Mouse (Mus musculus) liver, adult 2 months (tissue): ENCODE results near the gene Sh2b3. TPM values are rescaled to one million over a fixed set of nuclear protein-coding genes. Genes with fewer than 3 reads are reported as not detected.

Source experiments
- DNase-seq: peaks from one replicate; pipeline ENCODE4 v3.0.0-alpha.2; 2011; ENCODE audit warnings: low read depth, low spot score; ENCODE audit errors: extremely low read depth
- H3K27ac ChIP-seq: fragments of 200-500 bp; replicated peaks from 2 replicates; pipeline ENCODE4 v1.5.1; 2012; ENCODE audit warnings: low read depth, mild to moderate bottlenecking, control low read depth, inconsistent platforms, low read length; ENCODE audit not compliant: insufficient read depth
- H3K27me3 ChIP-seq: fragments of 200-500 bp; 2 replicates; pipeline ENCODE4 v1.6.1; 2012; ENCODE audit warnings: mild to moderate bottlenecking, moderate library complexity, low read length, inconsistent platforms; ENCODE audit not compliant: control insufficient read depth, insufficient read depth
- H3K36me3 ChIP-seq: fragments of 200-500 bp; 2 replicates; pipeline ENCODE4 v1.6.1; 2012; ENCODE audit warnings: low read length, inconsistent platforms; ENCODE audit not compliant: control insufficient read depth, insufficient read depth
- H3K4me1 ChIP-seq: fragments of 200-500 bp; 2 replicates; pipeline ENCODE4 v1.6.1; 2011; ENCODE audit warnings: low read length; ENCODE audit not compliant: control insufficient read depth, insufficient read depth
- H3K4me3 ChIP-seq: fragments of 200-500 bp; 2 replicates; pipeline ENCODE4 v1.5.1; 2011; ENCODE audit warnings: low read depth, mild to moderate bottlenecking, control low read depth, low read length, moderate library complexity; ENCODE audit not compliant: insufficient read depth
- H3K79me2 ChIP-seq: fragments of 200-500 bp; 2 replicates; pipeline ENCODE4 v1.6.1; 2012; ENCODE audit warnings: inconsistent platforms, mild to moderate bottlenecking, low read length, moderate library complexity; ENCODE audit not compliant: control insufficient read depth, insufficient read depth
- H3K9ac ChIP-seq: fragments of 200-500 bp; 2 replicates; pipeline ENCODE4 v1.6.1; 2012; ENCODE audit warnings: low read depth, mild to moderate bottlenecking, control low read depth, inconsistent platforms, low read length
- CTCF ChIP-seq: fragments of 200-500 bp; IDR thresholded peaks from 2 replicates; pipeline ENCODE4 v1.5.1; 2011; ENCODE audit warnings: low read depth, low read length, control low read depth
- POLR2A ChIP-seq: fragments of 200-500 bp; IDR thresholded peaks from 2 replicates; pipeline ENCODE4 v1.6.1; 2011; ENCODE audit warnings: low read length, control low read depth; ENCODE audit not compliant: insufficient read depth; ENCODE audit errors: extremely low read depth
- WGBS: fragments of 180-500 bp; shearing (Covaris S2); methylation state at CpG from one replicate; pipeline ENCODE4 v1.1.7; 2018; 5-methylcytosine and 5-hydroxymethylcytosine counted together
- polyA plus RNA-seq: library from polyadenylated mRNA; depleted of rRNA; stranded (reverse); fragments of >200 nt; gene quantifications from 2 replicates; pipeline ENCODE4 v1.2.3, GENCODE M21; 2012
- total RNA-seq: library from RNA; depleted of rRNA; stranded (reverse); fragments of >200 nt; gene quantifications from 2 replicates; pipeline ENCODE4 v1.2.3, GENCODE M21; 2014

Sh2b3 gene
- total and polyA plus RNA-seq, 2 experiments, result 7.0 to 14.2 TPM

DNA sequence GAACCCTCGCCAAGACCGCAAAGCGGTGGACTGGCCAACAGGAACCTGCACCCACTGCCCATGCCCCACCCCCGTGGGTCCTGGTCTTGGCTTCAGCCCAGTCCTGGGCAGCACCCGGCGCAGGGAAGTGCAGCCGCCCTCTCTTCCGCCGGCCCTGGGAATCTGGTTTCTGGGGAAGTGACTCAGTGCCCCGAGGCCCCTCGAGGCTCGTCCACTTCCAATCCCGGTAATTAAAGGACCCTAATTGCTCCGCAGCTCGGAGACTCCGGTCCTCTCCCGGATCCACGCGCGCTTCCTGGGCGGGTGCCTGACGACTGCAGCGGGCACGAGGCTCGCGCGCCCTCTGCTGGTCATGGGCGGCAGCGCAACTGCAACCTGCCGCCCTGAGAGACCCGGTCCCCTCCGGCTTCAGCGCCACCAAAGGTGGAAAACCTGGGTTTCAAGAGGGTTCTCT is 5.2 kb upstream of the Sh2b3 start:
- Histone ChIP-seq H3K79me2 (no peaks in the 10 kb centered on the region), H3K9ac (peak overlapping the region; percentile 72), H3K4me1 (peaks cover 12% of the 10 kb centered on the region), H3K27ac (peak overlapping the region; percentile 39; the same call in 1 of the 2 replicates), H3K27me3 (no peaks in the 10 kb centered on the region), H3K36me3 (no peaks in the 10 kb centered on the region), H3K4me3 (peak overlapping the region; percentile 60; the same call in 1 of the 2 replicates)
- no peak for TF ChIP-seq POLR2A
- peak; percentile 94 for TF ChIP-seq CTCF
- no peak for DNase-seq
- under 1% methylated on average over 33 of the region's 33 CpGs for WGBS

GRCm38 (mm10) chr5:121841973-121842372 is 4.5 kb upstream of the Sh2b3 start:
- TF ChIP-seq POLR2A, result no peak
- TF ChIP-seq CTCF, result no peak
- Histone ChIP-seq H3K27me3 (no peaks in the 10 kb centered on the region), H3K9ac (no peak overlapping the region), H3K27ac (no peak overlapping the region), H3K4me3 (no peak overlapping the region), H3K4me1 (peaks cover 16% of the 10 kb centered on the region), H3K79me2 (no peaks in the 10 kb centered on the region), H3K36me3 (no peaks in the 10 kb centered on the region)
- peak; percentile 41 for DNase-seq
- 28% methylated on average over 10 of the region's 10 CpGs for WGBS

DNA sequence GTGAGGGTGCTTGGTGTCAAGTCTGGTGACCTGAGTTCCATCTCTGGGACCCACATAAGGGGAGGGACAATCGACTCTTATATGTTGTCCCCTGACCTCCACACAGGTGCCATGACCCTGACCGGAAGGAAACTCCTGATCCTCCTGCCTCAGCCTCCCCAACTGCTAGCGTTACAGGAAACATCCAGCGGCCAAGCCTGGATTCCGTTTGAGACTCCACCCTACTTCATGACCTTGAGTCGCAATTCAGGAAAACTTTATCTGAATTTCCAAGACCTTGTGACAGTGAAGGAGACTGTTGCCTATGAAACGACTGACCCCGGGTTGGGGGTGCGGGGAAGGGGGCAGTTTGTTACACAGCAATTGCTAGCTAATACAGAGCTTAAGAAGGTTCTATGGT is 4.1 kb upstream of the Sh2b3 start:
- Histone ChIP-seq H3K36me3 (no peaks in the 10 kb centered on the region), H3K27ac (no peak overlapping the region), H3K4me1 (peaks cover 16% of the 10 kb centered on the region), H3K79me2 (peaks cover under 1% of the 10 kb centered on the region; the same call in 1 of the 2 replicates), H3K27me3 (no peaks in the 10 kb centered on the region), H3K9ac (no peak overlapping the region), H3K4me3 (no peak overlapping the region)
- 80% methylated on average over 9 of the region's 9 CpGs for WGBS
- no peak for DNase-seq
- no peak for TF ChIP-seq CTCF
- no peak for TF ChIP-seq POLR2A

GRCm38 (mm10) chr5:121839128-121839473 is 1.7 kb upstream of the Sh2b3 start:
- Histone ChIP-seq H3K27ac (peak overlapping the region; percentile 85), H3K79me2 (peaks cover 23% of the 10 kb centered on the region), H3K4me1 (peaks cover 30% of the 10 kb centered on the region), H3K27me3 (no peaks in the 10 kb centered on the region), H3K4me3 (peak overlapping the region; percentile 71), H3K36me3 (no peaks in the 10 kb centered on the region), H3K9ac (peak overlapping the region; percentile 86)
- no peak for TF ChIP-seq CTCF
- no peak for TF ChIP-seq POLR2A
- peak; percentile 88 for DNase-seq
- 8% methylated on average over 7 of the region's 7 CpGs for WGBS

DNA sequence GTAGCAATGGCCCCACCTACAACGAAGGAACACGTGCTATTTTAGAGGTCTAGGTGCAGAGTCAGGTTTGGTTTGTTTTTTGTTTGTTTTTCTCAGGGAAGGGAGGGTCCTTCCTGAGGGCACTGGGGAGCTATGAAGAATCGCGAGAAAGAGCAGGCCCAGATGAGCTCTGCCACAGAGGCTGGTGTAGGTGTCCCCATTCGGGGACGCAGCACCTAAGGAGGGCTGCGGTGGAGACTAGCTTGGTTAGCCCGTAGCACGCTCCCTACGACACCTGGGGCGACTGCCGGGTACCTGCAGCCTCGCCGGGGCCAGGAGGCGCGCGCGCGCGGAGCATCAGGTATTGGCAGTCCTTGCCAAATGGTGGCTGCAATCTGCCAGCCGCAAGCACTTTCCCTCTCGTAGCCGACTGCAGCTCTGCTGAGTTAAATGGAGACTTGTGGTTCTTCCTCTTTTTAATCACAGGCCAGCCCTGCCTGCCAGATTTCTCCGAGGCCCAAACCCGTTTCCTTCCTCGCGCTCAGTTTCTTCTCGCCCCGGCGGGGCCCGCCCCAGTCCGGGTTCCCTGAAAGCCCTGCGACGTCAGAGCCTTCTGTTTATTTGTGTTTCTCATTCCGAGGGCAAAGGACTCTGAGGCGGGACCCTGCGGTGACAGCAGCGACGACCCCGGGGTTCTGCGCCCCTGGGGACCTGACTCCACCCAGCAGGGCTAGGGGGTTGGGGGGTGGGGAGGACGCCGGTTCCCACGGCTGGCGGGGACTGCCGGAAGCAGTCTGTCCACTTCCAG is 1.1 kb upstream of the Sh2b3 start:
- peak overlapping the region; percentile 71 for H3K4me3 ChIP-seq
- TF ChIP-seq POLR2A (peak; percentile 68; the same call in 1 of the 2 replicates), CTCF (no peak)
- no peaks in the 10 kb centered on the region for H3K27me3 ChIP-seq
- peak; percentile 74 for DNase-seq
- WGBS, result under 1% methylated on average over 46 of the region's 46 CpGs
- H3K4me1 ChIP-seq, result peaks cover 30% of the 10 kb centered on the region
- peak overlapping the region; percentile 86 for H3K9ac ChIP-seq
- H3K79me2 ChIP-seq, result peaks cover 28% of the 10 kb centered on the region
- H3K27ac ChIP-seq, result peak overlapping the region; percentile 85
- H3K36me3 ChIP-seq, result no peaks in the 10 kb centered on the region
